Mouse (Mus musculus) forebrain, embryonic 14.5 days (tissue): Measurements from ENCODE around the gene Urm1. TPM values are rescaled to one million over a fixed set of nuclear protein-coding genes. Genes with fewer than 3 reads are reported as not detected.

Source experiments
- ATAC-seq: fragments of 200-750 bp; cut with Nextera tagmentation; 2 replicates; pipeline ENCODE4 v1.8.0; 2017; ENCODE audit warnings: mild to moderate bottlenecking, moderate library complexity
- DNase-seq: peaks from one replicate; pipeline ENCODE4 v3.0.0-alpha.2; 2015; ENCODE audit warnings: low spot score
- H3K27ac ChIP-seq: fragments of 300-500 bp; sonication (generic); 2 replicates; pipeline ENCODE4 v1.5.1; 2014; ENCODE audit warnings: low read depth, mild to moderate bottlenecking, control low read depth, low read length, moderate library complexity
- H3K27me3 ChIP-seq: fragments of 300-500 bp; sonication (generic); replicated peaks from 2 replicates; pipeline ENCODE4 v1.6.1; 2014; ENCODE audit warnings: low read length, control low read depth, mixed read lengths; ENCODE audit not compliant: control insufficient read depth, insufficient read depth
- H3K36me3 ChIP-seq: fragments of 300-500 bp; sonication (generic); 2 replicates; pipeline ENCODE4 v1.6.1; 2014; ENCODE audit warnings: low read length, control low read depth; ENCODE audit not compliant: control insufficient read depth, insufficient read depth
- H3K4me1 ChIP-seq: fragments of 300-500 bp; sonication (generic); 2 replicates; pipeline ENCODE4 v1.6.1; 2014; ENCODE audit warnings: antibody characterized with exemption, low read length, control low read depth; ENCODE audit not compliant: control insufficient read depth, insufficient read depth
- H3K4me2 ChIP-seq: fragments of 300-500 bp; sonication (generic); 2 replicates; pipeline ENCODE4 v1.6.1; 2014; ENCODE audit warnings: mild to moderate bottlenecking, control low read depth, low read length
- H3K4me3 ChIP-seq: fragments of 300-500 bp; sonication (generic); 2 replicates; pipeline ENCODE4 v1.5.1; 2014; ENCODE audit warnings: low read depth, low read length, control low read depth
- H3K9ac ChIP-seq: fragments of 300-500 bp; sonication (generic); 2 replicates; pipeline ENCODE4 v1.6.1; 2014; ENCODE audit warnings: mild to moderate bottlenecking, low read length, control low read depth, moderate library complexity
- H3K9me3 ChIP-seq: fragments of 300-500 bp; sonication (generic); replicated peaks from 2 replicates; pipeline ENCODE4 v1.6.1; 2016; ENCODE audit warnings: low read length, control low read depth, mixed read lengths; ENCODE audit not compliant: control insufficient read depth
- WGBS: fragments of 180-500 bp; shearing (Covaris S2); extraction: QIAGEN DNeasy Blood & Tissue Kit; methylation state at CpG from one replicate; pipeline ENCODE4 v1.1.7; 2014; 5-methylcytosine and 5-hydroxymethylcytosine counted together
- polyA plus RNA-seq: library from polyadenylated mRNA; unstranded; fragments of >200 nt; fragmentation: Nextera tagmentation; extraction: Ambion mirVana; gene quantifications from 2 replicates; pipeline ENCODE4 v1.2.1, GENCODE M21; 2014

The Urm1 gene
- polyA plus RNA-seq, 1 experiment from 2014 or later, result 21.0 TPM

- 17% methylated on average over 11 of the region's 11 CpGs for WGBS
- H3K36me3 ChIP-seq, result 0 out of 2 replicates have a peak, but pooled peaks cover 1% of the 10 kb centered on the region
These were observed 6.5 kb downstream of the Urm1 start for GRCm38 (mm10) chr2:29826318-29826925.

GRCm38 (mm10) chr2:29826926-29827708 is 7.2 kb downstream of the Urm1 start:
- Histone ChIP-seq H3K4me2 (peak overlapping the region; percentile 82), H3K9ac (peak overlapping the region; percentile 73), H3K27me3 (no peaks in the 10 kb centered on the region), H3K4me1 (peaks cover 8% of the 10 kb centered on the region), H3K9me3 (no peaks in the 10 kb centered on the region), H3K36me3 (0 out of 2 replicates have a peak, but pooled peaks cover 2% of the 10 kb centered on the region), H3K4me3 (peak overlapping the region; percentile 93), H3K27ac (peak overlapping the region; percentile 88)
- peak; percentile 98 for ATAC-seq
- peak; percentile 99 for DNase-seq
- WGBS, result 0% methylated on average over 48 of the region's 48 CpGs

More at GRCm38 (mm10) chr2:29826318-29826925, 6.5 kb downstream of the Urm1 start:
- Histone ChIP-seq H3K4me1 (peaks cover 8% of the 10 kb centered on the region), H3K9ac (peak overlapping the region; percentile 73), H3K27ac (peak overlapping the region; percentile 88), H3K4me2 (peak overlapping the region; percentile 82), H3K4me3 (peak overlapping the region; percentile 93), H3K27me3 (no peaks in the 10 kb centered on the region), H3K9me3 (no peaks in the 10 kb centered on the region)
- no peak for DNase-seq
- ATAC-seq, result 0 out of 2 replicates have a peak, but pooled peaks have one; percentile 3

GRCm38 (mm10) chr2:29827709-29828024 is 7.8 kb downstream of the Urm1 start:
- 5% methylated on average over 12 of the region's 12 CpGs for WGBS
- ATAC-seq, result no peak
- H3K4me1 ChIP-seq, result peaks cover 8% of the 10 kb centered on the region

GRCm38 (mm10) chr2:29831106-29831505 is 11.2 kb downstream of the Urm1 start:
- 87% methylated on average over 4 of the region's 4 CpGs for WGBS
- DNase-seq (no peak), ATAC-seq (no peak)
- peaks cover 8% of the 10 kb centered on the region for H3K4me1 ChIP-seq
- no peak overlapping the region for H3K9ac ChIP-seq
- H3K27ac ChIP-seq, result no peak overlapping the region
- no peak overlapping the region for H3K4me3 ChIP-seq
- H3K9me3 ChIP-seq, result no peaks in the 10 kb centered on the region
- no peaks in the 10 kb centered on the region for H3K27me3 ChIP-seq
- no peak overlapping the region for H3K4me2 ChIP-seq
- peaks cover 11% of the 10 kb centered on the region for H3K36me3 ChIP-seq

More at GRCm38 (mm10) chr2:29827709-29828024, 7.8 kb downstream of the Urm1 start:
- no peak overlapping the region for H3K27ac ChIP-seq
- H3K27me3 ChIP-seq, result no peaks in the 10 kb centered on the region
- peak overlapping the region; percentile 93 for H3K4me3 ChIP-seq
- peak overlapping the region; percentile 82 for H3K4me2 ChIP-seq
- H3K9ac ChIP-seq, result peak overlapping the region; percentile 72
- H3K36me3 ChIP-seq, result peaks cover 4% of the 10 kb centered on the region
- no peaks in the 10 kb centered on the region for H3K9me3 ChIP-seq
- DNase-seq, result no peak

DNA sequence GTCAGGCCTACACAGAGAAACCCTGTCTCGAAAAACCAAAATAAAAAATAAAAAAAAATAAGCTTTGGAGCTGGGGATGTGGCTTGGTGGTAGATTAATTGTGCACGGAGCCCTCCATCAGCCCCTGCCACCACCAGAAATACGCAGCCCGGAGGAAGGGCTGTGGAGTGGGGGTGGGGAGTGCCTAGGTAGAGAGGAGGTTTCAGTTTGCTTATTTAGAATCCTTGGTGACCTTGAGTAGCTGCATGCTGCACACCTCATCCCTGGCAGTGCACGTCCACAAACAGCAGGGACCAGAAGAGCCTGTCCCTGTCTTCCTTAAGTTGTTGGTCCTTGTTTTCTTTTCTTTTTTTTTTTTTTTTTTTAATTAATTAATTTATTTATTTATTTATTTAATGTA is 13.9 kb downstream of the Urm1 start:
- no peak for DNase-seq
- Histone ChIP-seq H3K9me3 (no peaks in the 10 kb centered on the region), H3K4me1 (no peaks in the 10 kb centered on the region), H3K27me3 (no peaks in the 10 kb centered on the region), H3K4me3 (no peak overlapping the region), H3K9ac (no peak overlapping the region), H3K4me2 (no peak overlapping the region), H3K27ac (no peak overlapping the region), H3K36me3 (peaks cover 19% of the 10 kb centered on the region)
- WGBS, result 92% methylated on average over 5 of the region's 5 CpGs
- no peak for ATAC-seq

DNA sequence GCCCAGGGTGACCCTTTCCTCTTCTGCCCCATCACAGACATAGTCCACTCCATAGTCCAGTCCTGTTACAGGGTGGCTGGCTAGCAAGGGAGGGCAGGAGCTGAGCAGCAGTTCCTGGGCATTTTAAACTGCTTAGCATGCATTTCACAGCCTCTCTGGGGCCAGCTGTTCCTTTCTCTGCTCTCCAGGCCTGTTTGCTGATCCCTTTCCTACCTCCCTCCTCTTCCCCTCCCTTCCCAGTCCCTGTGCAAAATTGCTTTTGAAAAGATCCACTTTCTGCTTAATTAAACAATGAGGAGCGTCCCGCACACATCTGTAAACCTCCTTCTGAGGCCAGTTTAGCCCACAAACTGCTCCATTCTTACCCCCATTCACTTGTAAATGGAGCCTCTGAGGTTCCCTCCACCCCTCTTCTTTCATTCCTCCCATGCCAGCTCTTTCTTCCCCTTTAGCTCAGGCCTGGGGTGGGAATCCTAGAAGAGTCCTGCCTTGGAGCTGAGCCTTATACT is 15.6 kb downstream of the Urm1 start:
- Histone ChIP-seq H3K27me3 (no peaks in the 10 kb centered on the region), H3K9ac (no peak overlapping the region), H3K36me3 (peaks cover 22% of the 10 kb centered on the region), H3K9me3 (no peaks in the 10 kb centered on the region), H3K4me2 (no peak overlapping the region), H3K4me3 (no peak overlapping the region), H3K27ac (no peak overlapping the region), H3K4me1 (peaks cover 3% of the 10 kb centered on the region; the same call in 1 of the 2 replicates)
- ATAC-seq, result 0 out of 2 replicates have a peak, but pooled peaks have one; percentile 29
- DNase-seq, result peak; percentile 41
- WGBS, result 9% methylated on average over 2 of the region's 2 CpGs

- no peak overlapping the region for H3K9ac ChIP-seq
- ATAC-seq, result no peak
These were observed 19.6 kb downstream of the Urm1 start for GRCm38 (mm10) chr2:29839460-29839859.

GRCm38 (mm10) chr2:29843231-29844105 is 23.6 kb downstream of the Urm1 start:
- Histone ChIP-seq H3K27ac (no peak overlapping the region), H3K9ac (no peak overlapping the region), H3K4me2 (no peak overlapping the region), H3K27me3 (peaks cover 44% of the 10 kb centered on the region), H3K9me3 (no peaks in the 10 kb centered on the region), H3K4me1 (peaks cover 5% of the 10 kb centered on the region; the same call in 1 of the 2 replicates), H3K36me3 (peaks cover 30% of the 10 kb centered on the region), H3K4me3 (no peak overlapping the region)
- DNase-seq (no peak), ATAC-seq (no peak)
- WGBS, result 54% methylated on average over 9 of the region's 9 CpGs

More at GRCm38 (mm10) chr2:29839460-29839859, 19.6 kb downstream of the Urm1 start:
- H3K27me3 ChIP-seq, result peaks cover 13% of the 10 kb centered on the region
- 44% methylated on average over 4 of the region's 4 CpGs for WGBS
- DNase-seq, result peak; percentile 22
- H3K9me3 ChIP-seq, result no peaks in the 10 kb centered on the region
- H3K27ac ChIP-seq, result no peak overlapping the region
- peaks cover 35% of the 10 kb centered on the region for H3K36me3 ChIP-seq
- peaks cover 3% of the 10 kb centered on the region; the same call in 1 of the 2 replicates for H3K4me1 ChIP-seq
- H3K4me3 ChIP-seq, result no peak overlapping the region
- H3K4me2 ChIP-seq, result no peak overlapping the region
